Mouse (Mus musculus) lung, postnatal 4 days (tissue): Measurements from ENCODE around the gene S100a1.
A peak's percentile ranks its signal among the peaks of the same experiment; 100 is the strongest.

ENCODE experiments used
- DNase-seq, 2 experiments: peaks; one replicate each; pipeline ENCODE4 v3.0.0; 2021

Gene S100a1

DNA sequence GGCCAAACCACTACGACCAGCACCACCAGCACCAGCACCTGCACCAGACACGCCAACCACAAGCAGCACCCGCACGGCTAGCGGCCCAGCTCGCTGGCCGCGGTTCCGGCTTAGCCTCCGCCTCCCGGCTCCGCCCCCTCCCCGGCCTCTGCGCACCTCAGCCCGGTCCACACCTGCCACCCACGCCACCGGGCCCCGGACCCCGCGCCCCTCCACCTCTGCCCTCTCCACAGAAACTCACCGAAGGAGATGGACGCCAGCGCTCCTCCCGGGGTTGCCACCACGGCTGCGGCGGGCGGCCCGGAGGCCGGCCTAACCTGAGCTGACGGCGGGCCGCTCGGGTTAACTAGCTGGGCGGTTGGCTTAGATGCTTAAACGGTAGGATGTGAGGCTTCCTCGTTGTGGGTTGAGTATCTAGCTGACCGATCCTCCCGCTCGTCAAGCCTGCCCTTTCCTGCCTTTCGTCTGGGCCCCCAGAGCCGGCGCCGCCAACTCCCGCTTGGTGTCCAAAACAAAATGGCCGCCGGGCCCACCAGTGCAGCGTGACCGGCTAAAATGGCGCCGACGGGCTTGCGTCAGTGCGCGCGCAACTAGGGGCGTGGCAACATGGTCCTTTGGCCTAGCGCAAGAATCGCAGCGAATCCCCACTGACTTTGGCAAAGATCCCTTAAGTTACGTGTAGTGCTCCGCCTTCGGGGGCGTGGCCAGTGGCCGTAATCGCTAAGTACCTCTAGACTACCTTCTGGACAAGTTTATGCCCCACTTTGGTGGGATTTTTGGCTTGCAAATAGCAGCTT, 5.0 kb downstream of the S100a1 start, which contains the start of gene Chtop:
Gene Chtop, minus strand, starts transcription at position 549 of the 797 bp plus-strand sequence.
- DNase-seq: peak; percentile 99 to 100

DNA sequence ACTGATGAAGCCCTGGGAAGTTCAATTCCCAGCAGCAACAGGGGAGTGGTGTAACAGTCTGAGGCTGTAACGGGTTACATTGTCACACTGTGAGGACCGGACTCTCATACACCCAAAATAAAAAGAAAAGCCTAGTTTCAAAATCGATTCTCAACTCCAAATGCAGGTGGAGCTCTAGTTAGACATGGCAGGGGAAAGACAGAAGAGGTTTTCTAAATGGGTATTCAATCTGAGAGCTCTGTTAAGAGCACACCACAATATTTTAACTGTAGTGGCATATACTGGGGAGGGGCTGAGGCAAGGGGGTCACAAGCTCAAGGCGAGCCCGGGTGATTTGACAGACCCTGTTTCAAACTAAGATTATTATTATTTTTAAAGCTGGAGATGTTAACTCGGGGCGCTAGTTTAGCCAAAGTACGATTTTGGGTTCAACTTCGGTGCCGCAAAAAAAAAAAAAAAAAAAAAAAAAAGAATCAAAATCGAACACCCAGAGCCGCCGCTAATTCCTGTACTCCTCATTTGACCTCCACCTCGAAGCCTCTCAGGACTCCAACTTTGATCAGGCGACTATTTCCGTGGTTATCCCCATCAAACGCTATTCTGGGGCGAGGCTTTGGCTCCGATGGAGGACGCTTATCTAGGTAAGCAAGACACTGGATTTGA, 5.8 kb downstream of the S100a1 start:
- no peak for DNase-seq

DNA sequence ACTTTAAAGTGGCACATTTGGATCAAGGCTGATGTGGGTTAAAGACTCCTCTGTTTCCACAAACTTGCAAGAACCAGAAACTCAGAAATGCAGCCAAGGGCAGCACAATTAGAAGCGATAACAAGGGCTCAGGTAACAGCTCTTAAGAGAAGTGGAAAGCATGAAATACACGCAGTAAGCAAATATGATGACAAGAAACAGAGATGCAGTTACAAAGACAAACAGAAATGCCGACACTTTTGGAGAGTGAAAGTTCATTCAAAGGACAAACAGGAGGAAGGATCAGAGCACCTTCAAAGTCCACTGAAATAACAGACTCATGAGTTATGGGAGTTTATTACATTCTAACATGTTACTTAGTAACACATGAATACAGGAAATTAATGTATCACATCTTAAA, 7.8 kb downstream of the S100a1 start:
- DNase-seq: no peak

DNA sequence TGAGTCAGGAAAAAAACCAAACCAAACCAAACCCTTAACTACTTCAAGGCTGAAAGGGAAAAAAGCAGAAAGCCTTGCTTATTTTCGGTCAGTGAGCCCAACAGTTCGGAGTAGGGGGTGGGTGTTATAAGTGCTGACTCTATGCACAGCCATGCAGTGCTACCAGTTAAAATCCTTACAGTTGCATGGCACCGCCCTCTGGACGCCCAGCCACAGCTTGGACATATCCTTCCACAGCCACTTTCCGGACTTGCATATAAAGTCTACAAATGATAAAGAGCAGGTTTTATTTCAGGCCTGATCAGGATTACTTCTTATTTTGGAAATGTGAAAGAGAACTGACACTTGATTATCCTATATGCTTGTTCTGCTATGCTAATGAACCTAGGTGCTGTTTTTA, 9.0 kb downstream of the S100a1 start:
- peak; percentile 58 to 86 for DNase-seq

DNA sequence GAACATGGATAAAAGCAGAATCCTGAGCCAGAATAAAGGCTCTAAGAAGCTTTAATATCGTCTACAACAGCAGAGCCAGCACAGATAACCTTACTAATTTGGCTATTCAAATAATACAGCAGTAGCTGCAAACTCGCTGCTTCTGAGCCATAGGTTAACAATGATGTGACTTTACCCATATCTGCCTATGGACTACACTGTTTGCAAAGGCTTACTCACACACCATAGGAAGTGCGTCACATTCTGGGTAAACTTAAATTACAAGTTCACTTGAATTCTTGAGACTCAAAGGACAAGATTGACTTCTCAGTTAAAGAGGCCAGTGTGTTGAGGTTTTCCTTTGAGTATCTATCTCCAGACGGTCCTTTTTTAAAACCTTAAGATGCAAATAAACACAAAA, 10.7 kb downstream of the S100a1 start:
- DNase-seq: no peak

DNA sequence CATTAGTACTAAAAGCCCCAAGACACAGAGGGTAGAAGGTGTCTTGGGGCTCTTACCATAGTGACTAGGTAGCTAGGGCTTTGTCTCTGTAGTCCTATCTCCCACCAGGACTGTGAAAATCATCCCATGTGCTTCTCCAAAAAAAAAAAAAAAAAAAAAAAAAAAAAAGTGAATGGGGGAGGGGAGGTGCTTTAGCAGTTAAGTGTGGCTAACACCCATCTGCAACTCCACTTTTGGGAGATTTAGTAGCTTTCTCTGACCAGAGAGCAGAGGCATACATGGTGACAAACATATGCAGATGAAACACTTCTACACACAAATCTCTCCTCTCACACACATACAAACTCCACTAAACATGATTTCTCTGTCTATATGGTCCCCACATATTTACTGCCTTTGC, 16.6 kb downstream of the S100a1 start:
- DNase-seq: no peak

DNA sequence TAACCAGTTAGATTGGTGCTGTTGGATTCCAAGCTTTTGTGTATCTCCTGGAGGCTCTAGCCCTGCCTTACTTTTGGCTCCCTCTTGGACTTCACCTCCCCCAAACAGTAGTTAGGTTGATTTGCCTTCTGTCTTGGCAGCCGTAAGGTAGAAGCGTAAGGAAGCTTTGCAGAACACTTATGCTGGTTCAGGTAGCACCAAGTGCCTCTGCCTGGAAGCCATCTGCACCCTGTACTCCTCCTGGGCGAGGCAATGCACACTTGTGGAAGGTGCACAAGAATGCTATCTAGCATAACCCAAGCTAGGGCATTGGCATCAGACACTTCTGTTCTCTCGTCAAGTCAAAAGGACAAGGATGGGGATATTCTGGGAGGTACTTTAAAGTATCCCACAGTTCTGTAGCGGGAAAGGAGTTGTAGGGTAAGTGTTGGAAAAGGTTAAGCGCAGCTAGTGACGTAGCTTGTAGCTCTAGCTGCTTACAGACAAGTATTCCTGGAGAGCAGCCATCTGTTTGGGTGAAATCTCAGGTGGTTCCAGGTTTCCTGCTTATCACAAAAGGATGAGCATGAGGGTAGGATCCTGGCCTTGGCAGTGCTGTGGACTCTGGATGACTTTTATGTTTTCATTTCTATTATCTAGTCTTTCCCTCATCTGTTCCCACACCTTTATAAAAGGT, 18.2 kb downstream of the S100a1 start:
- no peak for DNase-seq

DNA sequence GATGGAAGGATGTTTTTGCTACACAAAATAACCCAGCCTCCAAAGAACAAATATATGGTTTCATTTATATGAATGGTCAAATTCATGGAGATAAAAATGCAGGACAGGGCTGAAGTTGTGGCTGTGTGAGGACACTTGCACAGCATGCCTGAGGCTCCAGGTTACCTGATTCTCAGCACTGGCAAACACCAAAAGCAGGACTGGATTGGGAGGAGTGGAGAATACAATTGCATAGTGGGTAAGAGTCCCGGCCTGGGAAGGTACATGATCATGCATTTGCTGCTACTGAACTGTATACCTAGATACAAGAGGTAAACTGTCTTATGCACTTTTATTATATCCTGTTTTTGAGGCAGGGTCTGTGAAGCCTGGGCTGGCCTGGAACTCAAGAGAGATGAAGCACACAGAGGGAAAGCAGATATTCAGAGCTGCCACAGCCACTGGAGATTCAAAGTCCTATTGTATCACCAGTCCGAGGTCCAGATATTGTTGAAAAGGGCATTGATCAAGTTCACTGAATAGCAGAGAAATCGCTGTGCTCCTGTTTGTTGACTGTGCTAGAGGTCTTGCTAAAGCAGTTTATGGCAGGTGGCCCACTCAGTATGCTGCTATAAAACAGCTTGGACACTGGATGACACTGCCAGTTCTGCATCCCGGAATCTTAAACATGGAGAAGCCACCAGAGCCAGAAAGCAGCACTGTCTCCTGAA, 20.2 kb downstream of the S100a1 start:
- DNase-seq: no peak

DNA sequence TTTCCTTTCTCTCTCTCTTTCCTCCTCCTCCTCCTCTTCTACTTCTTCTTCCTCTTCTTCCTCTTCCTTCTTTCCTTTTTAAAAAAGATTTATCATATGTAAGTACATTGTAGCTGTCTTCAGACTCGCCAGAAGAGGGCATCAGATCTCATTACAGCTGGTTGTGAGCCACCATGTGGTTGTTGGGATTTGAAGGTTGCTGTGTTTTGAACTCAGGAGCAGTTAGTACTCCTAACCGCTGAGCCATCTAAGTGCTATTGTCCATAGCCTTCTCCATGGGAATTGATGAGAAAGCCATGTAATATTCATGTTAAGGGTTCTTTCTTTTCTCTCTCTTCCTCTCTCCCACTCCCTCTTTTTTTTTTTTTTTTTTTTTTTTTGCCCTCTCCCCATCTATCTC, 22.8 kb downstream of the S100a1 start:
- DNase-seq: peak in 1 of 2 experiments; percentile 67

DNA sequence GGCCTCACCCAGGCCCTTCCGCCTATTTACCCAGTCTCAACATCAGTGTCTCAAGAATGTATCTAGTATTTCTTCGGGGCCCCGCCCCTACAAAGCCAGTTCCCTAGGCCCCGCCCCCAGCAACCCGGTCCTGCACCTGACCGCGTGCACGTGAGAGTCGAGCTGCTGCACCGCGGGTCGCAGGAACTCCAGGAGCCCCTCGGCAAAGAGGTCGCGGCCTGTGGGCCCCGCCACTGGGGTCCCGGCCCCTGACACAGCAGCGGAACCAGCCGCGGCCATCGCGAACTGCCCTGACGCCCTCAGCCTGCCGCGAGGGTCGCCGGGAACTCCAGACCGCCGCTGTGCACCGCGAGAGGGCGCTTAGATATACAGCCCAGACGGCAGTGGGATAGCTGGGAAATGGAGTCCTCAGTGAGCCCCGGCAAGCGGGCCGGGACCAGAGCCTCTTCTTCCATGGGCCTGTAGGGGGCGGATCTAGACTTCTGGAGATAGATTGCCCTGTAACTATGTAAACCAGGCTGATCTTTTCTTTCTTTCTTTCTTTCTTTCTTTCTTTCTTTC, 23.4 kb downstream of the S100a1 start, which contains the start of gene Snapin:
Gene Snapin, minus strand, starts transcription at position 338 of the 561 bp plus-strand sequence.
- DNase-seq: peak; percentile 97 to 98

DNA sequence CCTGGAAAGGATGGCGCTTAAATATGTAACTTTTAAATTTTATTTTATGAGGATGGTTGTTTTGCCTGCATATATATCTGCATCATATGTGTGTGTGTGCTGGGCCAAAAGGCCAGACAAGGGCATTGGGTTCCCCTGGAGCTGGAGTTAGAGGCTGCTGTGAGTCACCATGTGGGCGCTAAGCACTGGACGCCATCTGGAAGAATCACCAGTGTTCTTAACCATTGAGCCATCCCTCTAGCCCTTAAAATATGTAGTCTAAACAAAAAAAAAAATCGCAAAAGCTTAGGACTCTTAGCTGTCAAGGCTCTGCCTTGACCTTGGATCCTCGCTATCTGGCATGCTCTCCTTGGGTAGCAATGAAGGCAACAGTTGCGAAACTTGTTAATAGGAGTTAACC, 25.6 kb downstream of the S100a1 start:
- no peak for DNase-seq

DNA sequence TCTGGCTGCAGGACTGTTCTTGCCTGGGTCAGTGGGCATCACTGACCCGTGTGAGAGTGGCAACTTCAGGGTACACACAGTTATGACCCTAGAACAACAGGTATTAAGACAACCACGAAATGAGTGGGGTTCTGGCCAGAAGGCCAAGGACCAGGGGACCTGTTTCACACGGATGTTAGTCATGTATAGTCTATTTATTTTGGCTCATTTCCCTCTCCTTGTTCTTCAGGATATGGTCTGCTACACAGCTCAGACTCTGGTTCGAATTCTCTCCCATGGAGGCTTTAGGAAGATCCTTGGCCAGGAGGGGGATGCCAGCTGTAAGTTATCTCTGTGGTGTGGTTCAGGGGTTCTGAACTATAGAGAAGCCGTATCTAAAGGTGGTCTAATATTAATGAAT, 27.2 kb downstream of the S100a1 start:
- no peak for DNase-seq

DNA sequence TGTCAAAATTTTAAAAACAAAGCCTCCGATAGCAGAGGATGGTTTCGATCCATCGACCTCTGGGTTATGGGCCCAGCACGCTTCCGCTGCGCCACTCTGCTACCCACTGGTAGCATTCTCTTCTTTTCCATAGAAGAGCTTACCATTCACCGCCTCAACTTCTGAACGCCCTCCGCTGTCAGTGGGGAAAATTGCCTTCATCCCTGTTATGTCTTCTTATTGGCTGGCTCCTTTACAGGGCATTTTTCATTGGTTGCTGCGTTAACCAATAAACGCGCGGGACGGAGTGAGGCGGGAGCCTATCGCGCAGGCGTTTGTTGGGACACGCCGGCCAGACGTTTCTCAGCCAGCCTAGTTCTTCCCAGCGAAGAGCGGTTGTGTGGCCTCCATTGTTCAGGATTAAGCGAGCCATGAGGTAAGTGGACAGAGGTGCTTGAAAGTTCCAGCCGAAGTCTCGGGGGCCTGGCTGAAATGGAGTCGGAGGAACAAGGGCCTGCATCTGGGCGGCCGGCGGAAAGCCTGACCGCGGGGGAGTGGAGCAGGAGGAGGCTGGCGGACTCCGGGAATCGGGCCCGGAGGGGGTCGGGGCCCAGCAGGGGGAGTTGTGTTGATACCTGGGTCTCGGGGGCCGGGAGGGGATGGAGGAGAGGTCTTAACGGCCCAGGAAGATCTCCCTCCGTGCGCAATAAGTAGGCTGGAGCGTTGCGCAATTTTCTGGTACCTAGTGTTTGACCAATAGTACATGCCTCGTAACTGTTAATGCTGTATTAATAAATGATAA, 38.2 kb downstream of the S100a1 start, which contains the start of gene Ilf2:
Gene Ilf2, plus strand, starts transcription at position 296 of the 781 bp plus-strand sequence.
- DNase-seq: peak; percentile 97 to 98

DNA sequence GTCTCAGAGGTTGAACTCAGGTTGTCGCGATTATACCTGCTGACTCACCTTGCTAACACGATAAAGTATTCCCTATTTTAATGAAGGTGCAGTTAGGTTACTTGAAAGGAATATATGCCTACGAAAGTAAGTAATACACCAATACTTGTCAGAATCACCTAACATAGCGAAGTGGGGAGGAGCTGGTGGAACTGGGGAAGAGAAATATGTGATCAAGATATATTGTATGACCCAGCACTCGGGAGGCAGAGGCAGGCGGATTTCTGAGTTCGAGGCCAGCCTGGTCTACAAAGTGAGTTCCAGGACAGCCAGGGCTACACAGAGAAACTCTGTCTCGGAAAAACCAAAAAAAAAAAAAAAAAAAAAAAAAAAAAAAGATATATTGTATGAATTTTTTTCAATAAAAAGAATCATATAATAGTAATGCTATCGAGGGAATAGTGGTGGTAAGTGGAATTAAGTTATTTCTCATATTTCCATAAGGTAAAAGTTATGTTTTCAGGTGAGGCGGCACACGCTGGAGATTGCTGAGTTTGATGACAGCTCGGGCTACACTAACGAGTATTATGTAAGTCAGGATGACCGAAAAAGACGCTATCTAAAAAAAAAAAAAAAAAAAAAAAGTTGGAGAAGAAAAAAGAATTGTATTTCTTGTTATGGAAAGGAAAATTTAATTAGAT, 38.9 kb downstream of the S100a1 start:
- no peak for DNase-seq

DNA sequence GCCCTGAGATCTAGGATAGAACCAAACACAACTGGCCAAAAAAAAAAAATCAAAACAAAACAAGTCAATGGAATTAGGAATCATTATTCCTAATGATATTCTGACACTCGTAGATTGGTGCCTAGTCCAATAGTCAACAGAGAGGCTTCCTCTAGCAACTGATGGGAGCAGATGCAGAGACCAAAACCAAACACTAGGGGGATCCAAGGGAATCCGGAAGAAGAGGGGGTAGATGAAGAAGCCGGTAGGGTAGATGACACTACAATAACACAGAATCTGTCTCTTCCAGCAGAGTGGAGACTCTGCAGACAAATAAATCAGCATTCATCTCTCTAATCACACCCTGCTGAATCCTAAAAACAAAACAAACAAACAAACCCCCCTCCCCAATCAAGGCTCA, 42.0 kb downstream of the S100a1 start:
- peak in 1 of 2 experiments; percentile 70 for DNase-seq

DNA sequence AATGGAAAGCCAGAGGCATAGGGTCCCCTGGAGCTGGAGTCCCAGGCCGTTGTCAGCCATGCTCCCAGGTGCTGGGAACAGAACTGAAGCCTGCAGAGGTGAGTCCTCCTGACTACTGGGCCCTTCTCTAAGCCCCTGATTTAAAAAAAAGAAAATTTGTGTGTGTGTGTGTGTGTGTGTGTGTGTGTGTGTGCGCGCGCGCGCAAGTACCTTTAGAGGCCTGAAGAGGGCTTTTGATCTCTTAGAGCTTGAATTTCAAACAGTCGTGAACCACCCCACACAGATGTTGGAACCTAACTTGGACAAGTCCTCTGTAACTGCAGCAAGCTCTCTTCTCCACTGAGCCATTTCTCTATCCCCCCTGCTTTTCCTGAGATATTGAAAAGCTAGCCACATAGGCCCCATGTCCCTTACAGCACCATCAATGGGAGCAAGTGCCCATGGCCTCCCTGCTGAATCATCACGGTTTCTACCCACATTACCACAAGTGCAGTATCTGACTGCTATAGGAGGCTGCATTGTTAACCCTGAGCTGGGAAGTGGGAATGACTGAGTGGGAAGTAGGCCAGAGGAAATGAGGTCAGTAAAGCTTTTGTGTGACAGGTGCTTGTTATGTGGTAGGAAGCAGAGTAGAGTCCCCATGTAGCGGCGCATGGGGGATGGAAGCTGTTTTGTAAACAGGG, 46.4 kb downstream of the S100a1 start:
- DNase-seq: peak in 1 of 2 experiments; percentile 12

DNA sequence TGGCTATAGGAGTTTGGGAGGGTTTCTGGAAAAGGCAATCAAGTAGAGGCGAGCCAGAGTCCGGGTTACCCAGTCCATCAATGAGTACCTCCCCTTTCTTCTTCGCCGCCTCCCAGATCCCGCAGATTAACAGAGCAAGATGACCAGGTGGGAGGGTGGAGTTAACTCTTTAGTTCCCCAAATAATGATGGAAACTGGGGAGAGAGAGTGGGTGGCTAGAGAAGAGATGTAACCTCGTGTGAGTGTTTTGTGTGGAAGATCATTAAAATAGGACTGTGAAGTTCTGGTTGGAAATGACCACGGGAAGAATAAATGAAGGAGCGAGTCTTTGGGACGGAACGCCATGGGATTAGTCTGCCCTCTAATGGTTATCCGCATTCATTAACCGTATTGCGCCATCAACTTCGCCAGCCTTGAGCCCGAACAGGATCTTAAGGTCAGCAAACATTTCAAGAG, 47.9 kb downstream of the S100a1 start:
- DNase-seq: peak; percentile 73 to 83

DNA sequence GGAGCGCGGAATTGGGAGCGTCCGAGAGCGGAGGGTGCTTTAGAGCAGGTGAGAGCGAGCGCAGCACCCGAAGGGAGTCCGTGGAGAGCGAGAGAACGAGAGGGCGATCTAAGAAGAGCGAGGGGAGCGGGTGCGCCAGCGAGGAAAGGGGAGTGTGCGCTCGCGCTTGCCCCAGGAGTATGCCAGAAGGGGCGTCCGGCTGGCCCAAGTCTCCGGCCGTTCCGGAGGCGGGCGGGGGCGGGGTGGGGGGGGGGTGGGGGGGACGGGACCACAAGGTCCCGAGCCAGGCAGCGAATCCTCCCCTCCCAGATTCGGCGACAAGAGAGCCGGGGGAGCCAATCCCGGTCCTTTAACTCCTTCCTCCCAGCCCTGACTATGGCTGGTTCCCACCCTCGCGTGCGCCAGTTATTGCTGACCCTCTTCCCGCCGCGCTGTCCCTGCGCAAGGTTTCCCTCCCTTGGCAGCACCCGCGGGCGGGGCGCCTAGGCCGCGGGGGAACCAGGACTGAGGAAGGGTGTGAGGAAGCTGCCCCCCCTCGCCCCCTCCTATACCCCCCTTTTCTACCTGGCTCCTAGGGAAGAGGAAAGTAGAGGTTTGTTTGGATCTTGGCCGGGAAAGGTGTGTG, 48.4 kb downstream of the S100a1 start, which contains the start of gene Npr1:
Gene Npr1, minus strand, starts transcription at position 181 of the 625 bp plus-strand sequence.
- peak; percentile 77 to 88 for DNase-seq

DNA sequence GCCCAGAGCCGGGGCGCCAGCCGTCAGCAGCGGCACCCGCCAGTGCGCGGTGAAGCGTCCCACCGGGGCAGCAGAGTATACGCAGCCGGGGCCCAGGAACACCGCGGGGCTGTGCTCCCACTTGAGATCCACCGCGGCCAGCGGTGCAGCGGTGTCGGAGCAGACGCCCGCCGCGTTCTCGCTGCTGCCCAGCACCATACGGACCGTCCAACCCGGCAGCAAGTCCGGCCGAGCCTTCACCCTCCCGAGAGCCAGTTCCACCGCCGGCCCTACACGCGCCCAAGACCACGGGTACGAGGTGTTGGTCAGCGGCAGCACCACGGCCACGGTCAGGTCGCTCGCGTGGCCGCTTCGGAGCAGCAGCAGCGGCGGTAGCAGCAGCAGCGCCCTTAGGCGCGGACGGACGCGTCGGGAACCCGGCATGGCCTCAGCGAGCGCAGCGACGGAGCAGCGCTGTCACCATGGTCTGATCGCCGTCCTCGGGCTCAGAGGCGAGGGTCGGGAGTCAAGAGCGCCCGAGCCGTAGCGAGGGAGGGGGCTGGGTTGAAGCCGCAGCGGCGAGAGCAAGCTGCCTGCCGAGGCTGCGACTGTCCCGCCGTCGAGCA, 49.0 kb downstream of the S100a1 start:
- DNase-seq: peak; percentile 51 to 62
